Mouse (Mus musculus) naive thymus-derived CD4-positive, alpha-beta T cell, adult 2 months (primary cell): ENCODE measurements at regions not wholly inside any gene's neighbourhood (a gene's known extent, or its start where the extent isn't known, plus 50 kb on each side); places are given as distances from the start of the nearest gene placed in this dataset.
"Not testable (repeated sequence)": the region's sequence is repeated elsewhere in the genome, so short reads cannot be mapped to it uniquely, and the experiment has no call there.

Experiments used
- DNase-seq: peaks from one replicate; pipeline ENCODE4 v3.0.0-alpha.2; 2011; ENCODE audit warnings: low read depth

DNA sequence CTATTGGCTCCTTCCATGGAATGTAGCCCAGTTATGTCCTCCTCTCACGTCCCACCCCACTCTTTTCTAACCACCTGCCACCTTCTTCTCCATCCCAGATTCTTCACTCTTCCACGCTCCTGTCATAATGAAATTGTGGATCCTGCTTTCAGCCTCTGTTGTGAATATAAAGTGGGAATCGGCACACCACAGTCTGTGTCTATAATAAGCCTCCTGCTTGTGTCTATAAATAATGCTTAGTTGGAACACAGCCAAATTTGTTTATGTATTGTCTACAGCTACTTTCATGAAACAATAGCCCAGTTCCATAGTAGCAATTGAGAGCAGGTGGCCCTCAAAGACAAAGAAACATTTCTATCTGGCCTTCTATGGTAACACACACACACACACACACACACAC lies 137.5 kb upstream of the Rps6ka3 start:
- no peak for DNase-seq

DNA sequence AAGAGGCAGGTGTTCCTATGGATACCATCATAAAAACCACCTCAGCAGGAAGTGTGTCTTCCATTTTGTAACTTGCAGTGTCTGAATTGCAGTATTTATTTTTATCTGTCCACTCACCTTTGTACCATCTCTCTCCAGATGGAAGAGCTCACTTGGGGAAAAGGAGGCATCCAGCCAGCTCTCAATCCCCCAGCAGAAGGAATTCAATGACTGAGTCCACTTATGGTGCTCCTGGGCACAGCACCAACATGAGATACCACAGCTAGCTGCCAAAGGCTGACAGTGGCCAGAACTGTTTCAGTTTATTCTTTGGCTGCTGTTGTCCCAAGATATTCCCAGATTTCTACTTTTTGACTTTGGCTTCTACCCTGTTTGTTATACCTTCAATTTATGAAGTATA lies 136.6 kb upstream of the Rps6ka3 start:
- no peak for DNase-seq

DNA sequence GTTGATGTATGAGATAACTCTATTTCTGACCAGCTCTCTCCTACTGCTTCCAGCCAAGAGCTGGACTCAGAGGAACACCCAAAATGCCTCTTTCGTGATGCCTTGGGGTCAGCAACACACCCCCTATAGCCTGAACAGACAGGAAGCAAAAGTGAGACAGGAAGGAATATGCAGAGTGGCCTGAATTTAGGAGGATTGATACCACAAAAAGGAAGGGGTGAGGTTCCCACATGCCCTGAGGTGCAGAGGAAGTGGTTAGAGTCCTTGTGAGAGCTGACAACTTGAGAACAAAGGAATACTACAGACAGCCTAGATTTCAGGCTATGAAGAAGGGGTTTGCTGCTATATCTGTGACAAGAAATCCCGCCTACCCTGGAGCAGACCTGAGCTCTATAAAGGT lies 129.6 kb upstream of the Rps6ka3 start:
- peak; percentile 70 for DNase-seq

DNA sequence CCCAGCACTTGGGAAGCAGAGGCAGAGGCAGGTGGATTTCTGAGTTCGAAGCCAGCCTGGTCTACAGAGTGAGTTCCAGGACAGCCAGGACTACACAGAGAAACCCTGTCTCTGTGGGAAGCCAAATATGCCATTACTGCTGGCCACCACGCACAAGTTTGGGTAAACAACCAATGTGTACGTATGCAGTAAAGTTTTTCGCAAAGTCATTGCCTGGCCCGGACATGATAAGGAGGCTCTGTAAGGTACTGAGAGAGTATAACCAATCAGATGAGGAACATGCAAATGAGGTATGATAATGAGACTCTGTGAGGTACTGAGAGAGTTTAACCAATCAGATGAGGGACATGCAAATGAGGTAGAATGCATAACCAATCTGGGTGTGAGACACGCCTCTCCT lies 99.5 kb upstream of the Rps6ka3 start:
- not testable (repeated sequence) for DNase-seq

DNA sequence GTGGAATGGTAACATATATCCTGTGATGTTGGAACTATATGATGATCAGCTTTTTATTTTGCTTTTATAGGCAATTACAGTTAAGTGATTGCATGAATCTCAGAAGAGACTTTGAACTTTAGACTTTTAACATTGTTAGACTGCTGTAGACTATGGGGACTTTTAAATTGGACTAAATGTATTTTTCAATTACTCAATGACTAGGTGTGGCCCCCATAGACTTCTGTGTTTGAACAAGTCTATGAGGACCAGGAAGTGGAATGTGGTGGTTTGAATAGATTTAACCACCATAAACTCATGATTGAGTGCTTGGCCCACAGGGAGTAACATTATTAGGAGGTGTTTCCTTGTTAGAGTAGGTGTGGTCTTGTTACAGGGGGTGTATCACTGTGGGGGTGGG lies 93.9 kb upstream of the Rps6ka3 start:
- DNase-seq: no peak

DNA sequence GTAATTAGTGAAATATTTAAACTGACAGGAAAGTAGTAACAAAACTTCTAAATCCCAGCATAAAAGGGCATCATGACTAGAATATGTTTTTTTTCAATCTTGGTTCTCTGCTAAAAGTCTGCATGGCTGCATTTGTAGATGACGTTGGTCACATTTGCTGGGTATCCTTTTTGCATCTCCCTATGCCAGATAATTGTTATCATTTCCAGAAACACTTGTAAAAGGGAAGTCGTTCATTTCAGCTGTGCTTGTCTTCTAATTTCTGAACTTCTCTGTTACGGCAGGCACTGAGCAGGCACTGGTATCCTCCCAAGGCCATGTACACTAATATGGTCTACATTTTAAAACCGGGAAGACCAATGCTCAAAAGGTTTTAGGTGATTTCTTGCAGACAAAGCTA lies 69.6 kb upstream of the Rps6ka3 start:
- DNase-seq: no peak

DNA sequence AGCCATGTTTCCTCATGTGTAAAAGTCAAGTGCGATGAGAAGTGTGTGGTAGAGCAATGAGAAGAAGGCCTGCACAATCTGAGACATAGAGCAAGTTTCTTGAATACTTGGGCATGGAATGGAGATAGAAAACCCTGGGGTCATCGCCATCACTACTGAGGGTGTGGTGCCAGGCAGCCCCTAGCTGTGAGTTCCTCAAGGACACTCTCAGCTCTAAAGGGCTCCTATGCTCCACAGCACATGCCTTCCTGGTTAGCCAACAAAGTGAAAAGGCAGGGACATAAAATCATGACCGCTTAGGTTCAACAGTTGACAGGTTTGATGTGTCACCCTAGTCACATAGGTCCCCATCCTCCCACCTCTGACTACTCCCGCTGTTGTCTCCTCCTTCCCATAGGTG lies 66.8 kb upstream of the Rps6ka3 start:
- DNase-seq: no peak

DNA sequence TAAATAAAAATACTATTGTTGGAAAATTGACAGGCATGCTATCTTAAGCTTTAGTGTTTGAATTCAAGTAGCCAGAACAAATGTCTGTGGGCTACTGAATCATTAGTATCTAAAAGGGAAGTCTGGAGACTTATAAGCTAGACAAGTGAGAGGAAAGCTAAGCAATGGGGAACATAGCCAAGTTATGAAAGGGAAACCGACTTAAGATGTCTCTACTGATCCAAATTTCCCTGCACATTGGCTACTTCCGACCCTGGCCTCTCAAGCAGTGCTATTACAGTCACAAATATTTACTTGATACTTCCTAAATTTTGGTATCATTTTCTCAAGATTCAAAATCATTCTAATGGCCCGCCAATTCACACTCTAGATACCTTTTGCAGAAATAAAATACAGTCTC lies 65.4 kb upstream of the Rps6ka3 start:
- DNase-seq: no peak

DNA sequence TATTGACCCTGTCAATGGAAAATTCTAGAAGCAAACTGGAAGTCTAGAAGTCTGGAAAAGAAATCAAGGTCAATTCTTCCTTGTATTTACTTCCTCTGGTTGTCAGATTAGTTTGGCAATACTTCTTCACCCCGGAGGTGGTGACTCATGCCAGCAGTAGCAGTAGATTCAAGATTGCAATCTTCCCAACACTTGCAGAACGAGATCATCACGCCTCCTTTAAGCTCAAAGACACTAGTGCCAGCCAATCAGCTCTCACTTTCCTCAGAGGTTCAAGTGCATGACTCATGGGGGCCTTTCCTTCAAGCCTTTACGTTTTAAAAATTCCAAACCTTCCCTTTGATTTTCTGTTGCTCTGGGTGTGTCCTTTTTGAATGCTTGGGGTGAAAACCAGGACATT lies 64.9 kb upstream of the Rps6ka3 start:
- no peak for DNase-seq

DNA sequence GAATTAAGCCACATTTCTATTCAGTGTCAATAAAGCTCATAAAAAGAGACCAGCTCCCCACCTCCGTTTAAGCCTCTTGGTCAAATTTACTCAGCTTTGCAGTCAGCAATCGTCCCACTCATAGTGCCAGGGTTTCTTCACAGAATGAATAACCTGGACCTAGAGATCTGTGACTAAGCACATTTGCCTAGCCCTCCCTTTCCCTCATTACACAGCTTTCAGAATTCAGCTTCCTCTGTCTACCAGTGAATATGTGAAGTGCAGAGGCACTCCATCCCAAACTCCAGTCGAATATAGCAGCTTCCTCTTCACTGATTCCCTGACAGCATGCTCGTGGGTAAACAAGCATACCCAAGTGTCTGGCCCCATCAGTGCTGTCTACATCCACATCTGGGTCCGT lies 54.3 kb upstream of the Rps6ka3 start:
- DNase-seq: no peak

DNA sequence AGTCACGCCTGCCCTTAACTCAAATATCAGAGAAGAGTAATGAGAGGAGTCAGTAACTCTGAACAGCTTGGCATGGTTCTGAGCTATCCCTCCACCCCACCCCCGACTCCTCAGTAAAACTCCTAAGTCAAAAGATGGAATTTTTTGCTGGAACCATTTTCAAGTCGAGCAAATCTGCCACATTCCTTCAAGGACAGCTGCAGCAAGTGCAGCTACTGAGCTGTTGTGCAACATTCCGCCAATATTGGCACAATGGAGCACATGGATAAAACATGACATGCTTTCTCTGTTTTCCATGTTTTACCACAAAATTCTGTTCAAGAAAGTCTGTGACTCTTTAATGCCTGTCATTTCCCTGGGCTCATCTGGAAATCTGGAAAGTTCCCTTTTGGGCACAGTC lies 53.1 kb upstream of the Rps6ka3 start:
- DNase-seq: no peak

DNA sequence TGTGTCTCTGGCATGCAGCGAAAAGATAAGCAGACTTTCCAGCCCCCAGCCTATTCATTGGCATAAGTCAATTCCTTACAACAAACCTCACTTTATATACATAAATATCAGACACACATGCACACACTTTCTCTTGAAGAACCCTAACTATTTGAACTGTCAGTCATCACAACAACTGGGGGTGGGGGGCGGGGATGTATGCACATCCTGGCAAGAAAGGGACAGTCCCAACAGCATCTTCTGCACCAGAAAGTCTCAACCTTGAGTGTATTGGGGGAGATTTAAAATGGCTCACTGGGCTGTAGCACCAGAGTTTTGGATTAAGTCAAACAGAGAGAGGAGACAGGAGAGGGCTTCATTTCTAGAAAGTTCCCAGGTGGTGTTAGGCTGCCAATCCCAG lies 50.4 kb upstream of the Rps6ka3 start:
- peak; percentile 40 for DNase-seq
